Mouse (Mus musculus): Measurements from ENCODE around the gene Chrna1.

GRCm38 (mm10) chr2:73557956-73558355, 22.2 kb downstream of the Chrna1 start:
- TF ChIP-seq CTCF (IDR thresholded peaks at IDR 0.05; ENCODE audit: low read depth, low read length) = no peak
- TF ChIP-seq TAL1 (conservative IDR thresholded peaks at IDR 0.05; ENCODE audit: low read depth, low read length) = no peak
- no peak for TF ChIP-seq POLR2AphosphoS5 (IDR thresholded peaks at IDR 0.05; ENCODE audit: insufficient replicate concordance, low read depth, low read length)
